In genomic region chr7:29953086-29953485, GRCm38 (mm10) we compare ENCODE assay signal across 8 mouse cellular contexts. TPM values are rescaled to one million over a fixed set of nuclear protein-coding genes. Genes with fewer than 3 reads are reported as not detected.
DNase-seq lines count a peak whose midpoint lies in the region; ATAC-seq and TF ChIP-seq lines count a peak whose summit lies in the region.

No protein-coding gene starts in this region.

- ATAC-seq in limb, embryonic 15.5 days (ENCODE audit: insufficient number of reproducible peaks, low FRiP score, low TSS enrichment, low read depth), result no peak
- no peak for ATAC-seq in stomach, embryonic 16.5 days (ENCODE audit: insufficient read depth, low FRiP score)
- no peak for ATAC-seq in CD4-positive, CD25-positive, alpha-beta regulatory T cell, adult 4 months

- peak overlapping the region; percentile 94 for H3K4me3 ChIP-seq in gastrocnemius, adult 2 months
- peak overlapping the region; percentile 96; the same call in 1 of the 2 replicates for H3K4me3 ChIP-seq in testis, adult 2 months (ENCODE audit: control insufficient read depth, low read depth, low read length)
- peak overlapping the region; percentile 62 for H3K4me3 ChIP-seq in limb, embryonic 15.5 days
- H3K4me3 ChIP-seq in stomach, embryonic 16.5 days (replicated peaks; ENCODE audit: low read length), result peak overlapping the region; percentile 78

- H3K4me1 ChIP-seq in testis, adult 2 months (ENCODE audit: control insufficient read depth, insufficient read depth, low read length), result peaks cover 5% of the 10 kb centered on the region
- 0 out of 2 replicates have a peak, but pooled peaks cover 11% of the 10 kb centered on the region for H3K4me1 ChIP-seq in limb, embryonic 15.5 days
- peaks cover 4% of the 10 kb centered on the region; the same call in 1 of the 2 replicates for H3K4me1 ChIP-seq in stomach, embryonic 16.5 days (ENCODE audit: control insufficient read depth, insufficient read depth, low read length)

- no peak for DNase-seq in gastrocnemius, adult 2 months
- DNase-seq in gastrocnemius, postnatal 10 days, result no peak
- DNase-seq in testis, postnatal 10 days (ENCODE audit: low spot score), result no peak
- DNase-seq in retina, postnatal 1 day, result no peak

- no peak for TF ChIP-seq POLR2A in testis, adult 2 months (IDR thresholded peaks at IDR 0.05; ENCODE audit: control insufficient read depth, low read depth, low read length)

- H3K9ac ChIP-seq in limb, embryonic 15.5 days, result peak overlapping the region; percentile 69
- peak overlapping the region; percentile 92 for H3K9ac ChIP-seq in stomach, embryonic 16.5 days (ENCODE audit: low read length)

- H3K36me3 ChIP-seq in testis, adult 2 months (ENCODE audit: control insufficient read depth, insufficient read depth, low read length), result no peaks in the 10 kb centered on the region
- peaks cover 18% of the 10 kb centered on the region for H3K36me3 ChIP-seq in limb, embryonic 15.5 days
- H3K36me3 ChIP-seq in stomach, embryonic 16.5 days (ENCODE audit: control insufficient read depth, insufficient read depth, low read length), result no peaks in the 10 kb centered on the region

- TF ChIP-seq CTCF in gastrocnemius, adult 2 months (IDR thresholded peaks at IDR 0.05), result no peak
- TF ChIP-seq CTCF in testis, adult 2 months (IDR thresholded peaks at IDR 0.05; ENCODE audit: control insufficient read depth, insufficient read depth, insufficient replicate concordance, low read depth, low read length), result no peak

- 23% methylated on average over 10 of the region's 10 CpGs for WGBS in limb, embryonic 15.5 days
- WGBS in stomach, embryonic 16.5 days, result 31% methylated on average over 10 of the region's 10 CpGs

- no peaks in the 10 kb centered on the region for H3K9me3 ChIP-seq in limb, embryonic 15.5 days
- no peaks in the 10 kb centered on the region for H3K9me3 ChIP-seq in stomach, embryonic 16.5 days (replicated peaks; ENCODE audit: control insufficient read depth, low read length)

- peak overlapping the region; percentile 59 for H3K4me2 ChIP-seq in limb, embryonic 15.5 days
- peak overlapping the region; percentile 69 for H3K4me2 ChIP-seq in stomach, embryonic 16.5 days (ENCODE audit: low read depth, low read length)

- H3K27me3 ChIP-seq in testis, adult 2 months (ENCODE audit: control insufficient read depth, insufficient read depth, low read length), result no peaks in the 10 kb centered on the region
- H3K27me3 ChIP-seq in limb, embryonic 15.5 days, result no peaks in the 10 kb centered on the region
- H3K27me3 ChIP-seq in stomach, embryonic 16.5 days (ENCODE audit: control insufficient read depth, insufficient read depth, low read length), result no peaks in the 10 kb centered on the region

- peak overlapping the region; percentile 98 for H3K27ac ChIP-seq in gastrocnemius, adult 2 months
- H3K27ac ChIP-seq in testis, adult 2 months (ENCODE audit: control insufficient read depth, insufficient read depth, low read depth, low read length), result no peak overlapping the region; the same call in 1 of the 2 replicates
- peak overlapping the region; percentile 94 for H3K27ac ChIP-seq in limb, embryonic 15.5 days
- no peak overlapping the region for H3K27ac ChIP-seq in stomach, embryonic 16.5 days (ENCODE audit: low read length)

- intact Hi-C loops in gastrocnemius, adult 2 months (cut with DNase I), result loop anchor here (2.0 kb wide), 1 partner anchor 46 kb away; the partner anchor contains the start of gene Zfp27

RNA-seq across cellular contexts. Expression of gene Zfp74, which starts 0.8 kb away (rescaled TPM):
- total RNA-seq in gastrocnemius, adult 2 months (2021), result 1 to 10 TPM; 5.7 to 6.6 TPM
- 1 to 10 TPM; 5.9 to 9.2 TPM for total RNA-seq in gastrocnemius, postnatal 10 days (2021)
- 0.60 and 0.93 TPM in 2 replicates for polyA plus RNA-seq in testis, adult 2 months (2012; rRNA removed)
- 11.5 and 11.6 TPM in 2 replicates for polyA plus RNA-seq in limb, embryonic 15.5 days (2015; fragmentation: Nextera tagmentation; extraction: Ambion mirVana)
- 8.1 and 8.8 TPM in 2 replicates for polyA plus RNA-seq in stomach, embryonic 16.5 days (2015; fragmentation: Nextera tagmentation; extraction: Ambion mirVana)
- polyA plus RNA-seq in CD4-positive, CD25-positive, alpha-beta regulatory T cell, adult 4 months (2017; shearing (Covaris generic)), result 1 to 10 TPM; 4.8 to 5.2 TPM

RNA-seq across cellular contexts. Expression of gene Zfp568, which starts 30.7 kb away (rescaled TPM):
- 10 to 100 TPM; 12.8 to 16.1 TPM for total RNA-seq in gastrocnemius, adult 2 months (2021)
- total RNA-seq in gastrocnemius, postnatal 10 days (2021), result 10 to 100 TPM; 63.5 to 67.4 TPM
- polyA plus RNA-seq in testis, adult 2 months (2012; rRNA removed), result 2.5 and 2.7 TPM in 2 replicates
- polyA plus RNA-seq in limb, embryonic 15.5 days (2015; fragmentation: Nextera tagmentation; extraction: Ambion mirVana), result 17.9 and 27.5 TPM in 2 replicates
- 14.0 and 14.9 TPM in 2 replicates for polyA plus RNA-seq in stomach, embryonic 16.5 days (2015; fragmentation: Nextera tagmentation; extraction: Ambion mirVana)
- 1 to 10 TPM; 2.1 to 2.8 TPM for polyA plus RNA-seq in CD4-positive, CD25-positive, alpha-beta regulatory T cell, adult 4 months (2017; shearing (Covaris generic))

RNA-seq across cellular contexts. Expression of gene Zfp383, which starts 45.1 kb away (rescaled TPM):
- 1 to 10 TPM; 5.5 to 8.0 TPM for total RNA-seq in gastrocnemius, adult 2 months (2021)
- 10 to 100 TPM in 1 of 2 experiments, 1 to 10 TPM in 1; 9.5 to 12.6 TPM for total RNA-seq in gastrocnemius, postnatal 10 days (2021)
- 0.82 and 1.0 TPM in 2 replicates for polyA plus RNA-seq in testis, adult 2 months (2012; rRNA removed)
- polyA plus RNA-seq in limb, embryonic 15.5 days (2015; fragmentation: Nextera tagmentation; extraction: Ambion mirVana), result 5.9 and 7.0 TPM in 2 replicates
- 4.0 and 4.2 TPM in 2 replicates for polyA plus RNA-seq in stomach, embryonic 16.5 days (2015; fragmentation: Nextera tagmentation; extraction: Ambion mirVana)
- under 1 TPM; 0.98 to 0.99 TPM for polyA plus RNA-seq in CD4-positive, CD25-positive, alpha-beta regulatory T cell, adult 4 months (2017; shearing (Covaris generic))

RNA-seq across cellular contexts. Expression of gene Zfp27, which starts 46.7 kb away (rescaled TPM):
- total RNA-seq in gastrocnemius, adult 2 months (2021), result 1 to 10 TPM; 8.6 to 8.8 TPM
- total RNA-seq in gastrocnemius, postnatal 10 days (2021), result 10 to 100 TPM in 1 of 2 experiments, 1 to 10 TPM in 1; 8.5 to 10.5 TPM
- polyA plus RNA-seq in testis, adult 2 months (2012; rRNA removed), result 0.95 and 1.6 TPM in 2 replicates
- polyA plus RNA-seq in limb, embryonic 15.5 days (2015; fragmentation: Nextera tagmentation; extraction: Ambion mirVana), result 12.4 and 12.7 TPM in 2 replicates
- 8.4 and 10.2 TPM in 2 replicates for polyA plus RNA-seq in stomach, embryonic 16.5 days (2015; fragmentation: Nextera tagmentation; extraction: Ambion mirVana)
- 1 to 10 TPM; 2.7 to 7.6 TPM for polyA plus RNA-seq in CD4-positive, CD25-positive, alpha-beta regulatory T cell, adult 4 months (2017; shearing (Covaris generic))

Comparison
In these comparisons a context has a peak if more than half of its experiments do, and no peak if none do; other contexts are left out.
1. H3K27ac ChIP-seq: peak in gastrocnemius, adult 2 months (single experiment) and limb, embryonic 15.5 days (single experiment); none in testis, adult 2 months (single experiment) and stomach, embryonic 16.5 days (single experiment).
2. Peak in every context shown above with its lines, with median percentiles within 50 percentile points of each other: H3K4me3 ChIP-seq.